Mouse (Mus musculus) layer of hippocampus, adult 9-10 months (tissue): ENCODE data around the gene Plcz1.

Experiments used
- DNase-seq: peaks from one replicate; pipeline ENCODE4 v3.0.0; 2022; ENCODE audit warnings: low spot score

Plcz1 gene

DNA sequence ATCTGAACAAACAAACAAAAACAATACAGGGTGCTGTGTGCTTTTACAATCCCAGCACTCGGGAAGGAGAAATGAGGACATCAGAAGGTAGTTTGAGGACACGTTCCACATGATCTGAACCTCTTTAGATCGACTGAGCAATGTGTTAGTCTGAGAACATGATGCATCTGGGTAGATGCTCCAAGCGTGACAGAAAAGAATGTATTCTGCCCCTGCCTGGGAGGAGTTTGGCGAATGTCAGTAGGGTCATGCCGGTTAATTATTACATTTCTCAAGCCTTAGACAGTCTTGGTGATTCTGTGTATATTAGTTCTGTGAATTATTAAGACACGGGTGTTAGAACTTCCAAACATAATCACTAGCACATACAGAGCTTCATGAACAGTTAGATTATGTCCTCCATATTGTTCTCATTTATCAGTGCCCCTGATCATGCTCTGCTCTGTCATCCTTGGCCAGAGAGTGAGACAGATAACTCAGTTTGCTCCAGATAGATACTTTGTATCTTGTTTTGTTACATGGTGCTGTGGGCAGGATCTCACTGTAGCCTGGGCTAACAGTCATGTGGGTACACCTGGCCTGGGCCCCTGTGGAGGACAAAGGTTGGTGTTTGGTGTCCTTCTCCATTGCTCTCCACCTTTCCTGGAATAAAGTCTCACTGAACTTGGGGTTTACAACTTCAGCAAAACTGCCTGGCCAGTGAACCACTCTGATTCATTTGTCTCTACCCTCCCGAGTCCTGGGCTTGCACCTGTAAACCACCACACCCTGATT, 94.0 kb downstream of the Plcz1 start:
- DNase-seq, result no peak
